Mouse (Mus musculus): ENCODE data around the gene Pilrb2. TPM values are rescaled to one million over a fixed set of nuclear protein-coding genes. Genes with fewer than 3 reads are reported as not detected.
"Not testable (repeated sequence)": the region's sequence is repeated elsewhere in the genome, so short reads cannot be mapped to it uniquely, and the experiment has no call there.

The Pilrb2 gene
- polyA plus RNA-seq, 1 experiment from 2014 or later, result 0.46 TPM

DNA sequence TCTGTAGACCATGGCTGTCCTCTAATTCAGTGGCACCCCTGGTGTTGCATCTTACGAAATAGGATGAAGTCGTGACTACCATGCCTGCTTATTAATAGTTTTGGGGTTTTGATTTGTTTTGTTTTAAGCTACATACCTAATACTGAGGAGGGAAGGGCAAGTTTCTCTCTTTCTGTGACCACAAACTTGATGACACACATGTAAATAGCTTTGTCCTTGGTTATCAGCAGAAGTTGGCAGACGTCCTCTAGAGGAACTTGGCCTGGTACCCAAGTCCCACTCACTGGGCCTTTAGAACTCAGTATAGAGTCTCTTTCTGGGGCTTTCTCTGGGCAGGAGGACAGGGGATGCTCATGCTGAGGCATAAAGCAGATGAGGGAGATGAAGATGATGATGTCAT is 11.7 kb upstream of the Pilrb2 start:
- Histone ChIP-seq H3K4me2 (ENCODE audit: low read depth, low read length) (no peak overlapping the region), H3K4me3 (ENCODE audit: low read depth, low read length) (no peak overlapping the region), H3K36me3 (ENCODE audit: control insufficient read depth, insufficient read depth, low read length) (no peaks in the 10 kb centered on the region), H3K27me3 (replicated peaks; ENCODE audit: control insufficient read depth, insufficient read depth, low read length) (no peaks in the 10 kb centered on the region), H3K4me1 (ENCODE audit: control insufficient read depth, insufficient read depth, low read length) (no peaks in the 10 kb centered on the region), H3K9ac (ENCODE audit: low read depth, low read length) (no peak overlapping the region), H3K27ac (replicated peaks; ENCODE audit: low read depth, low read length) (no peak overlapping the region), H3K9me3 (ENCODE audit: control insufficient read depth, low read length) (no peaks in the 10 kb centered on the region)
- WGBS, result 78% methylated on average over 3 of the region's 3 CpGs
- DNase-seq (ENCODE audit: low spot score), result no peak
- ATAC-seq (ENCODE audit: low read depth), result no peak

DNA sequence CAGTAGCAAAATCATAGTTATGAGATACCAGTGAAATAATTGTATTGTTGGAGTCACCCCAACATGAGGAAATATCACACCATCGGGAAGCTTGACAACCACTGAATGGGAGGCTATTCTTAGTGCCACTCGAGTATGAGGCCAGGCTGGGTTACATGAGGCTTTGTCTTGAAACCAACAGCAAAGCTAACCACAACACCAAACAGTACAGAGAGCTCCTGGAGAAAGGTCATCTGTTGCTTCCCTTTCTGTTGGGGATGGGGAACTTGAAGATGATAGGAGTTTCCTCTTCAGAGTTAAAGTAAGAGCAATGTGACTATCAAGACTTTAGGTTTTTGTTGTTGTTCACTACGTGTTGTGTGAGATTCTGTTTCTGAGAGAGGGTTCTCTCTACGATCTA is 11.3 kb upstream of the Pilrb2 start:
- Histone ChIP-seq H3K4me1 (ENCODE audit: control insufficient read depth, insufficient read depth, low read length) (no peaks in the 10 kb centered on the region), H3K9me3 (ENCODE audit: control insufficient read depth, low read length) (no peaks in the 10 kb centered on the region), H3K4me3 (ENCODE audit: low read depth, low read length) (no peak overlapping the region), H3K9ac (ENCODE audit: low read depth, low read length) (no peak overlapping the region), H3K4me2 (ENCODE audit: low read depth, low read length) (no peak overlapping the region), H3K27ac (replicated peaks; ENCODE audit: low read depth, low read length) (no peak overlapping the region), H3K36me3 (ENCODE audit: control insufficient read depth, insufficient read depth, low read length) (no peaks in the 10 kb centered on the region), H3K27me3 (replicated peaks; ENCODE audit: control insufficient read depth, insufficient read depth, low read length) (no peaks in the 10 kb centered on the region)
- DNase-seq (ENCODE audit: low spot score), result no peak
- ATAC-seq (ENCODE audit: low read depth), result no peak
- 78% methylated on average over 4 of the region's 4 CpGs for WGBS

DNA sequence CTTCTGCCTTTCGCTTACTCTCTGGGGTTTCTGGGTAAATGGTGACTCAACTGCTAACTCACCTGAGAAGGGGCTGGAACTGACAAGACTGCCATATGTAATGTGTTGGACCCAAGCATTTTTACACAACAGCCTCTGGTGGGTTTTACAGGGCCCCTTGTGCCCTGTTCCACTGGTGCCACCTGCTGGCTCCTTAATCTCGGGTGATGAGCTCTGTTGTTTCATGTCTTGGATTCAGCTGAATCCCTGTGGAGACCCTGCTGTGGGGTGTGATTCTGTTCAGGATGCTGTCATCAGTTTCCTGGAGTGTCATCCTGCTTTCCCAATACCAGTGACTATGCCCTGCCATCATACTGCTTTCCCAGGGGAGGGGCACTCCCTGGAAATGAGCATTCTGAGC is 6.2 kb upstream of the Pilrb2 start:
- H3K27me3 ChIP-seq (replicated peaks; ENCODE audit: control insufficient read depth, insufficient read depth, low read length), result no peaks in the 10 kb centered on the region
- H3K9me3 ChIP-seq (ENCODE audit: control insufficient read depth, low read length), result no peaks in the 10 kb centered on the region
- peak; percentile 5 for DNase-seq (ENCODE audit: low spot score)
- WGBS, result 53% methylated on average over 2 of the region's 2 CpGs
- no peaks in the 10 kb centered on the region for H3K4me1 ChIP-seq (ENCODE audit: control insufficient read depth, insufficient read depth, low read length)
- H3K9ac ChIP-seq (ENCODE audit: low read depth, low read length), result no peak overlapping the region
- no peak for ATAC-seq (ENCODE audit: low read depth)
- H3K27ac ChIP-seq (replicated peaks; ENCODE audit: low read depth, low read length), result no peak overlapping the region
- no peaks in the 10 kb centered on the region for H3K36me3 ChIP-seq (ENCODE audit: control insufficient read depth, insufficient read depth, low read length)
- H3K4me2 ChIP-seq (ENCODE audit: low read depth, low read length), result no peak overlapping the region
- H3K4me3 ChIP-seq (ENCODE audit: low read depth, low read length), result no peak overlapping the region

DNA sequence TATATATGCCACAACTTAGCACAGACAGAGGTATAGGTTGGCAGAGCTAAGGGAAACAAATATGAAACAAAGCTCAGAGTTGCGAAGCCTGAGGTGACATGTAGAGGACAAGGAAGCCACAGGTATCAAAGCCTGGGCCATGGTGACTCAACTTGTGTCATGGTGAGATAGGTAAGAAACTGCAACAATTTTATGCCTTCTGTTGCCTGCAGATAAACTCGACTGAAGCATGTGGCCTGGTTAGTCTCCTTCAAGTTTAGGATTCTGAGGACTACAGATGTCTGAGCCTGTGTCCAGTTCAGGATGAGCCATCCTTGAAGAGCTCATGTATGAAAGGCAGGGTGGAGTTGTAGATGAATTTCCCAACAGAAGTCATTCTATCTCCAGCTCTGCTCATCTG is 3.4 kb upstream of the Pilrb2 start:
- Histone ChIP-seq H3K9me3 (ENCODE audit: control insufficient read depth, low read length) (no peaks in the 10 kb centered on the region), H3K4me3 (ENCODE audit: low read depth, low read length) (no peak overlapping the region), H3K27ac (replicated peaks; ENCODE audit: low read depth, low read length) (no peak overlapping the region), H3K4me2 (ENCODE audit: low read depth, low read length) (no peak overlapping the region), H3K4me1 (ENCODE audit: control insufficient read depth, insufficient read depth, low read length) (no peaks in the 10 kb centered on the region), H3K9ac (ENCODE audit: low read depth, low read length) (no peak overlapping the region), H3K27me3 (replicated peaks; ENCODE audit: control insufficient read depth, insufficient read depth, low read length) (no peaks in the 10 kb centered on the region), H3K36me3 (ENCODE audit: control insufficient read depth, insufficient read depth, low read length) (no peaks in the 10 kb centered on the region)
- DNase-seq (ENCODE audit: low spot score) (no peak), ATAC-seq (ENCODE audit: low read depth) (no peak)
- 72% methylated on average over 2 of the region's 2 CpGs for WGBS

DNA sequence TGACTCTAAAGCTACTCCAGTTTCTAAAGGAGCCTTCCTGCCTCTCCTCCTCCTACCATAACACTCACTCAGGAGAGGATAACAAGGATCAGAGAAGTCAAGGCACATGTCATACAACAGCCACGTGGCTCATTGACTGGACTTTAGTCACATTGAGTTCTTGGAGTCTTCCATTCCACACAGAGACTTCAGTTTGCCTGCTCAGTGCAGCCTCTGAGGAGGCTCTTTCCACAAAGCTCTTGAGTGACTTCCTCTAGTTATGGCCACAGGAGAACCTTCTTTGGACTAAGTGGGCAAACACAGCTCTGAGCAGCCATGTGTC is 727 bp upstream of the Pilrb2 start:
- WGBS, result 53% methylated on average over 1 of the region's 1 CpGs
- not testable (repeated sequence) for H3K9me3 ChIP-seq (ENCODE audit: control insufficient read depth, low read length); ATAC-seq (ENCODE audit: low read depth); H3K27me3 ChIP-seq (replicated peaks; ENCODE audit: control insufficient read depth, insufficient read depth, low read length); H3K27ac ChIP-seq (replicated peaks; ENCODE audit: low read depth, low read length); H3K9ac ChIP-seq (ENCODE audit: low read depth, low read length); DNase-seq (ENCODE audit: low spot score); H3K4me2 ChIP-seq (ENCODE audit: low read depth, low read length); H3K4me1 ChIP-seq (ENCODE audit: control insufficient read depth, insufficient read depth, low read length); H3K36me3 ChIP-seq (ENCODE audit: control insufficient read depth, insufficient read depth, low read length); H3K4me3 ChIP-seq (ENCODE audit: low read depth, low read length)

DNA sequence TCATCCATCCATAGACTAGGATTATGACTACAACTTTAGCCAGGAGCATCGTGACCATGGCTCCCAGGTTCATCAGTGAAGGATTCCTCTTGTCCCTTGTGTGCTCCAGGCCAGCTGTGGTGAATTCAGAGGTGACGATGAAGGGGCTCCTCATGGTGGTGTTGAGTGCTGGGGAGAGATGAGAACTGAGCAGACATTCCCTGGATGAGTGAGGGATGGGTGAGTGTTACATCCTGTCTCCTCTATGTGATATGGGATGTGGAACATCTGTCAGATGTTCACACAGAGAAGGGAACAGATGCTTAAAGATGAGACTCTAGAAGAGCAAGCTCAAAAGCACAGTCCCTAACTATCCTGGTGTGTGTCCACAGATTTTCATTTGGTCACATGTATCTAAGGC is 3.0 kb downstream of the Pilrb2 start:
- not testable (repeated sequence) for DNase-seq (ENCODE audit: low spot score); H3K4me2 ChIP-seq (ENCODE audit: low read depth, low read length); H3K4me3 ChIP-seq (ENCODE audit: low read depth, low read length); H3K9me3 ChIP-seq (ENCODE audit: control insufficient read depth, low read length); ATAC-seq (ENCODE audit: low read depth); H3K36me3 ChIP-seq (ENCODE audit: control insufficient read depth, insufficient read depth, low read length); H3K4me1 ChIP-seq (ENCODE audit: control insufficient read depth, insufficient read depth, low read length); H3K27ac ChIP-seq (replicated peaks; ENCODE audit: low read depth, low read length); H3K27me3 ChIP-seq (replicated peaks; ENCODE audit: control insufficient read depth, insufficient read depth, low read length); H3K9ac ChIP-seq (ENCODE audit: low read depth, low read length)
- WGBS, result 66% methylated on average over 2 of the region's 2 CpGs

DNA sequence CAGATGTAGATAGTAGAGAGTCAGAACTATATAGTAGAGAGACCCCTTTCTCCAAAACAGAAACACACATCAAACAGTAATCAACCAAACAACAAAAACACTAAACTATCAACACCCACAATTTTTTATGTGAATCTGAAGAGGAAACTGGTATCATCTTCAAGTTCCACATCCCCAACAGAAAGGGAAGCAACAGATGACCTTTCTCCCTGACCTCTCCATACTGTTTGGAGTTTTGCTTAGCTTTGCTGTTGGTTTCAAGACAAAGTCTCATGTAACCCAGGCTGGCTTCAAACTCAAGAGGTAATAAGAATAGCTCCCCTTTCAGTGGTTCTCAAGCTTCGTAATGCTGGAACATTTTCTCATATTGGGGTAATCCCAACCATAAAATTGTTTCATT is 7.6 kb downstream of the Pilrb2 start:
- H3K9ac ChIP-seq (ENCODE audit: low read depth, low read length); H3K9me3 ChIP-seq (ENCODE audit: control insufficient read depth, low read length); H3K4me3 ChIP-seq (ENCODE audit: low read depth, low read length); DNase-seq (ENCODE audit: low spot score); H3K27me3 ChIP-seq (replicated peaks; ENCODE audit: control insufficient read depth, insufficient read depth, low read length); H3K27ac ChIP-seq (replicated peaks; ENCODE audit: low read depth, low read length); ATAC-seq (ENCODE audit: low read depth); H3K4me1 ChIP-seq (ENCODE audit: control insufficient read depth, insufficient read depth, low read length); H3K36me3 ChIP-seq (ENCODE audit: control insufficient read depth, insufficient read depth, low read length); H3K4me2 ChIP-seq (ENCODE audit: low read depth, low read length): not testable (repeated sequence)
- WGBS, result 80% methylated on average over 1 of the region's 1 CpGs

DNA sequence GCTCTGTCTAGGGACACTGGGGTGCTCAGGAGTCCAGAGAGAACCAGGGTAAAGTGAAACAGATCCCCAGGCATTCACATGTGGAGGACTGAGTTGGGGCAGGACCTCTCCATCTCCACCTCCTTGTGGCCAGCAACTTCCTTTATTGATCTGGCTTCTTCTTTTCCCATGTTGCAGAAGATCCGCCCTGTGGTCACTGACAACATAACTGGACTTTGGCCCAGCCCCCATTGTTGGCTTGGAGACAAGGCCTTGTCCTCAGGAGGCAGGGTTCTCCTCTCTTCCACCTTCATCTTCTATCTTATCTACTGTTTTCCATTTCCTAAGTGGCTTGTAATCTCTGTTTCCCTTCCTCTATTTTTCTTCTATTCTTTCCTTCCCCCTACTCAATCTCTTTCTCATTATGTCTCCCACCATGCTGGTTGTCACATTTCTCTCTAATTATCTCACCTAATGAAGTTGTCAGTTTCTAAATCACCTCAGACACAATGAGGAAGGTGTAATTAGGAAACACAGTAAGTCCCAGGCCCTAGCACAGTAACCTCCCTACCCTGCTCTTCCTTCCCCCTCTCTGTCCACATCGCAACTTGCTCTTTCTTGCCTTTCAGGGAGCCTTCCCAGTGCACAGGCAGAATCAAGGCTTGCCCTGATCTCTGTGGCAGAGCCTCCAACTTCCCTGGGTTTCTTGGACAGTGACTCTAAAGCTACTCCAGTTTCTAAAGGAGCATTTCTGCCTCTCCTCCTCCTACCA is 13.5 kb downstream of the Pilrb2 start, which contains the start of gene Pilrb1:
Gene Pilrb1 (minus strand): TSS at position 147 of the 751 bp plus-strand sequence.
- DNase-seq (ENCODE audit: low spot score); H3K4me3 ChIP-seq (ENCODE audit: low read depth, low read length); H3K36me3 ChIP-seq (ENCODE audit: control insufficient read depth, insufficient read depth, low read length); H3K9ac ChIP-seq (ENCODE audit: low read depth, low read length); H3K27ac ChIP-seq (replicated peaks; ENCODE audit: low read depth, low read length); H3K4me1 ChIP-seq (ENCODE audit: control insufficient read depth, insufficient read depth, low read length); H3K27me3 ChIP-seq (replicated peaks; ENCODE audit: control insufficient read depth, insufficient read depth, low read length); H3K9me3 ChIP-seq (ENCODE audit: control insufficient read depth, low read length); H3K4me2 ChIP-seq (ENCODE audit: low read depth, low read length); ATAC-seq (ENCODE audit: low read depth): not testable (repeated sequence)
- 74% methylated on average over 2 of the region's 2 CpGs for WGBS

DNA sequence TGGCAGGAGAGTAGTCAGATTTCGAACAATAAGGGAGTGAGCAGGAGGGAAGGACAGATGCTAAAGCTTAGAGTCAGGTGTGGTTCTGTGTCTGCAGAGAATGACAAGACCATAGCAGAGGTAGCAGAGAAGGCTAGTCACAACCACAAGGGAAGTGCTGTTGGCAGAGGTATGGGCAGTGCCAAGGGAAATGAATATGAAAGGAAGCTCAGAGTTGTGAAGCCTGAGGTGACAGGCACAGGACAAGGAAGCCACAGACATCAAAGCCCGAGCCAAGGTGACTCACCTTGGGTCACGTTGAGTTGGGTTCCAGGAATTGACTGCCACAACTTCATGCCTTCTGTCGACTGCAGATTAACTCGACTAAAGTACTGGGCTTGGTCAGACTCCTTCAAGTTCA is 14.7 kb downstream of the Pilrb2 start:
- not testable (repeated sequence) for H3K27ac ChIP-seq (replicated peaks; ENCODE audit: low read depth, low read length); H3K9me3 ChIP-seq (ENCODE audit: control insufficient read depth, low read length); H3K9ac ChIP-seq (ENCODE audit: low read depth, low read length); H3K27me3 ChIP-seq (replicated peaks; ENCODE audit: control insufficient read depth, insufficient read depth, low read length); ATAC-seq (ENCODE audit: low read depth); H3K36me3 ChIP-seq (ENCODE audit: control insufficient read depth, insufficient read depth, low read length); DNase-seq (ENCODE audit: low spot score); H3K4me1 ChIP-seq (ENCODE audit: control insufficient read depth, insufficient read depth, low read length); H3K4me3 ChIP-seq (ENCODE audit: low read depth, low read length); H3K4me2 ChIP-seq (ENCODE audit: low read depth, low read length)
- WGBS, result 61% methylated on average over 5 of the region's 5 CpGs

Data from embryonic facial prominence, embryonic 14.5 days (tissue).